Mouse (Mus musculus): ENCODE data around the gene Fermt1. TPM values are rescaled to one million over a fixed set of nuclear protein-coding genes. Genes with fewer than 3 reads are reported as not detected.

The Fermt1 gene
- under 1 TPM in 1 of 3 experiments, not detected in 2; 0.11 TPM for polyA plus RNA-seq (2017; shearing (Covaris generic))

DNA sequence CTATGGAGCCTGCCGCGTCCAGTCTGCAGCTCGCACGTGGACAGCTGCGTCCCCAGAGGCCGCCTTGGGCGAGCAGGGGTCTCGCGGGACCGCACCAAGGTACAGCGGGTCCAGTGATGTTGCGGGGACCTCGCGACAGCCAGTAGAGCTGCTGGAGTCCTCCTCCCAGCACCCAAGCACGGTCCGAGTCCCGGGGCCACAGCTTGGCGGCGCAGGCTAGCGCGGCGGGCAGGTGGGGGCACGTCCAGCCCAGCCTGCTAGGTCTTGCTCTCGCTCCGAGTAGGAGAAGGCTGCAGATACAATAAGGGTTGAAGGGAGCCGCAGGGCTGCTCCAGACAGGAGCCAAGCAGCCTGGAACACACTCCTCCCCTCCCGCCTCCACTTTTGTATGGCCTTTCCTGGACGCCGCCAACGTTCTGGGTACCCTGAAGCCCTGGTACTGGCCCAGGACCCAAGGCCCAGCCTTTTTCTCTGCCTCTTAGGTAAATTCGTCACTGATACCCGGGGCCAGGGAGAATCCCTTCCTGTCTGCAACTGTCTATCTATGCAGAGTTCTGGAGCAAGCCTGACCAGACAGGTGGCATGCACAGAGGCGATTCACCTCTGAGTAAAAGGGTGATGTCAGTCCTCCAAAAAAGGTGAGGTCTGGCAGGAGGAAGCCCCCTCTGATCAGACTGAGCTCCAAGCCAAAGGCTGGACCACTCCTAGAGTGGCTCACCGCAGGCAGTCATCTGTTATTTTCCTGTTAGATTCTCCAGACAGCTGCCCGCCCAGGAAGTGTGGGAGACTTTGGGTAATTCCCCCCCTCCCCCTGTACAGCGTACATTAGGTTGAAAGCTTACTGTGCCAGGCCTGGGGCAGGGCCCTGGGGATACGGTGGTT, at the start of gene Fermt1:
Fermt1 (minus strand) TSS at position 581 of the 882 bp plus-strand sequence.
- ATAC-seq, result no peak

DNA sequence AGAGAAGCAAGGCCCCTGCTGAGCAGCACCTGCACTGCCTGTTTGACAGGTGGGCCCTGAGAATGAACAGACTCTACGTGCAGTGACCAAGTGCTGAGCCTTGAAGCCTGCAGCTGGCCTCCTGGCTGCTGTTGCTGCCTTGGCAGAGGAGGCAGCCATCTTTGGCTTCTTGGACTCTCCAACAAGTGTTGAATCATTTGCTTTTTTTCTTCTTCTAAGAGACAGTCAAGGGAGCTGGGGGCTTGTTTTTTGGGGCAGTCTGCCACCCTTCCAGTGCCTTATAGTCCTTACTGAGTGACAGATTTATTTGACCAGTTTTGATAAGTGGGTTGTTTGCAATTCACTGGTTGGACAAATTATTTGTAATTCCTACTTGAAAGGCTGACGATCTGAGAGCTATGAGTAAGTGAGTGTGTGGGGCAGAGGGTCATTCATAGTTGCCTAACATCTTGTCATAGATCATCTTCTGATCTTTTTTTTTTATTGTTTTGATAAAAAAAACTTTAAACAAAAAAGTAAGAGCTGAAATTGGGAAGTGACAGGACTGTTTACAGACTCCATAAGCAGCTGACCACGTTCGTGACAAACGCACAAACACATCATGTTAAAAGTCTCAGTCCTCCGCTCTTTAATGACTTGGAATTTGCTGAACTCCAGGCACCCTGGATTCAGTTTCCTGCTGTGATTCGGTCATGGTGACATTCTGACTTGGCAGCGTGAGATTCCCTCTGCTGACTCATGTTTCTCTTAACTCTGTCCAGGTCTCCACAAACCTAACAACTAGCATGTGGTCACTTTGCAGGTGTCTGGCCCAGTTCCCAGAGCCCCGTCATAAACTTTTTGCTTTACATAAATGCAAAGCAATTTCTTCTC, 47.2 kb upstream of the Fermt1 start:
- ATAC-seq, result no peak

DNA sequence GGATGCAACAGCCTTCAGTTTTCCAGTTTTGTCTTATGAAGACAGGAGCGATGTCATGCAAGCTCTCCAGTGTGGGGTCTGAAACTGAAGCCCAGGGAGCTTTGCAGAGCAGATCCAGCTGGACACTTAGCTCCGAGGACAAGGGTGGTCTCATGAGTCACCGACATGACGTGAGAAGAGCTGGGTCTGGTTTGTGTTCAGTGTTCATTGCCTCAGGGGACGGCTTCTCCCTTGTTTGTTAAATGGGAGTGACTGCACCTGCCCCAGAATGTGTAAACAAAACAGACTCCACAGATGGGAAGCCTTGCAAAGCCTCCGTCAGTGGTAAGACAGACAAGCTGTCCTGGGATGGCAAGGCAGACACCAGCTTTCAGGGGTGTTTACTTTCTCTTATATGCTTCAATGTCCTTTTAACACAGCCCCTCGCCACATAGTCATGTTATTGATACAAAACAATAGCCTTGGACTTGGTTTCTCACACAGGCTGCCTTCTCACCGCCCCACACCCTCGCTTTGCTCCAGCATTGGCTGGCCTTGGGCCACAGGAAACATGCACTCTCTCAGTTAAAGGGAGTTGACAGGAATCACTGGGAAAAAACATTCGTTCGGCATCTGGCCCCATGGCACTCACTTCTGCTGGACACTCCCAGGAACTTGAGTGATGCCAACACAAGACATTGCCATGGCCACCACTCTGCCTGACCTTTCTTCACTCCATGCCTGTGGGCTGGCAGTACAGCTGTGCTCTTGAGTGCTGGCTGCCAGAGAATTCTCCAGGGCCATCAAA, 44.3 kb upstream of the Fermt1 start:
- ATAC-seq, result no peak

DNA sequence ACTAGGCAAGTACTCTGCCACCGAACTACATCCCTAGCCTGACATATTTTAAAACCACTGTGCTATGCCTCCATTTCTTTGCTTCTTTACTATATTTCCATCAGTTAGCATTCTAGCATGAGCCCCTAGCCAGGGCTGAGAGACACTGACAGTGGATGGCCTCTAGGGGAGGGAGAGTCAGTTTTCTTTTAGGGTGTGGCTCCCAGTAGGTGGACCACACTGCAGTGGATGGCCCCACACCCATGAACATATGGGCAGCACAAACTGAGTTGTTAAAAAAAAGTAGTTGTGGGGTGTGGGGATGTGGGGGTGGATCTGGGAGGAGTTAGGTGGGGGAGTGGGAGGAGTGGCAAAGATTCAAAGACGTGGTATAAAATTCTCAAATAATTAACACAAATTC, 27.6 kb upstream of the Fermt1 start:
- ATAC-seq, result no peak

DNA sequence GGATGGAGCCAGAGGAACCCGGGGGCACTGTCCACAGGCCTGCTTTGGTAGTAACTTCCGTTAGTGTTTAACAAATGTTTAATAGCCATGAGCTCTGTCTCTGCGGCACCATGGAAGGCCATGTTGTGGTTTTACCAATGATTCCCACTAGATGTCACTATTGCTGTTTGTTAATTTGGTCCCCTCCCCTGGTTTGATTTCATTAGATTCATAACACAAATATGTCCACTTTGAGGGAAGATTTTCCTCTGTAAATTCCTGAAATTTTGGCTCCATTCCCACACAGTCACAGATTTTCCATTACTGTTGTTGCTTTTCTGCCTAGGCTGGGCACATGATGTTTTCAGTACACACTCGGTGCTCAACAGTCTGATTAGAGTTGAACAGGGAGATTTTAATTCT, 25.1 kb upstream of the Fermt1 start:
- ATAC-seq, result no peak

DNA sequence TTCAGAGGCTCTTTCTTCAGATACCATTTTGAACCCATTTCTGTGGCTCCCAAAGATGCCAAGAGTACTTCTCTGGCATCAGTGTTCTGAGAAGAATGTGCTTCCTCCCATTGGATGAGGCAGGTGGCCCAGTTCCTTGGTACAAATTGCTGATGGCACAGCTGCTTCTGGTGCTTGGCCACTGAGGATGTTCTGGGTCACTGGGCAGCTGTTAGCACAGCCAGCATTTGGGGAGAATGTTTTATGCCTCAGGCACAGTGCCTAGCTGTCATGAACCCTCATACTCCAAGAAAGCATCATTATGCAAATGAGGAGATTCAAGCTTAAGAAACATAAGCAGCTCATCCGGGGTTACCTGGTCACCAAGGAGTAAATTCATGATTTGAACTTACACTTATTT, 12.1 kb upstream of the Fermt1 start:
- ATAC-seq, result no peak

DNA sequence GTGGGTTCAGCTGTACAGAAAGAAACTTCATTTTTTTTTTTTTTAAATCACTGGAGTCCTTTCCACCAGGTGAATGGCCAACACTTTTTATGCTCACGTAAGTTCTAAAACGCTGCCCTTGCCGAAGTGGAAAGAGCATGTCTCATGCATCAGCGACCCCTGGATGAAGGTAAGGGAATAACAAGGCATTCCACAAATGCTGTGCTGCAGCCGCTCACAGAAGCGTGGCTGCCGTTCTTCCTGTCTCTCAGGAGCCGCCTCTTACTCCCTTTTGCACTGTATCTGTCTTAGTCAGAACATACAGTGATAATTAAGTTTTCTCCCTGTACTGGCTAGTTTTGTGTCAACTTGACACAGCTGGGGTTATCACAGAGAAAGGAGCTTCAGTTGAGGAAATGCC, 6.5 kb upstream of the Fermt1 start:
- no peak for ATAC-seq

DNA sequence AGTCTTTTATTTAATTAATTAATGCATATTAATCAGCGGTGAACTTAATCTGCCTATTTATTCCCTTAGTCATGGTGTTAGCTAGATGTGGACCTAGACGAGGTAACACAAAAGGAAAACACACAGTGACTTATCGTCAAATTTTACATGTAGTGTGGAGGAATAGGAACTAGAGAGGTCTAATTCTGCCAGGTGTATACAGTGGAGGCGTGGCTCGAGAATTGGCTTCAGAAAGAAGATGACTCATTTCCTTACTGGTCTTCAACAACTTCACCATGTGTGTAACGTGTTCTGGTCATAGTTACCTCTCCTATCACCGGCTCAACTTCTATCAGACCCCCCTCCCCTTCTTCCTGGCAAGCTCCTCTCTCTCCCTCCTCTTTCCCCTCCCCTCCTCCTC, 2.5 kb upstream of the Fermt1 start:
- ATAC-seq, result no peak

DNA sequence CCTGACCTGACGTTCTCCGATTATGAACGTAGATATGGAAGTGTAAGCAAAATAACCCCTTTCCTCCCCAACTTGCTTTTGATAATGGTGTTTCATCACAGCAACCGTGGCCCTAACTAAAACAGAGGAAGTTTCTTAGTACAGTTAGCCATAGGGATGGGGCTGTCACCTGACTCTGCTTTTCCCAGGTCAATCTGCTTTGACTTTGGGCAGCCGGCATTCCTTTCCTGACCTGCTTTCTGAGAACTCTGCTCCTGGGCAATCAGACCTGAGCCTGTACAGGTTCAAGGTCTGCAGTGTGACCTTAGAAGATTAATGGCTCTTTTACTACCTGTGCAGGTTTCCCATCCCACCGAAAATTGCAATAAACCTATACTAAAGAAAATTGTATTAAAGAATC, 1.3 kb upstream of the Fermt1 start:
- no peak for ATAC-seq

DNA sequence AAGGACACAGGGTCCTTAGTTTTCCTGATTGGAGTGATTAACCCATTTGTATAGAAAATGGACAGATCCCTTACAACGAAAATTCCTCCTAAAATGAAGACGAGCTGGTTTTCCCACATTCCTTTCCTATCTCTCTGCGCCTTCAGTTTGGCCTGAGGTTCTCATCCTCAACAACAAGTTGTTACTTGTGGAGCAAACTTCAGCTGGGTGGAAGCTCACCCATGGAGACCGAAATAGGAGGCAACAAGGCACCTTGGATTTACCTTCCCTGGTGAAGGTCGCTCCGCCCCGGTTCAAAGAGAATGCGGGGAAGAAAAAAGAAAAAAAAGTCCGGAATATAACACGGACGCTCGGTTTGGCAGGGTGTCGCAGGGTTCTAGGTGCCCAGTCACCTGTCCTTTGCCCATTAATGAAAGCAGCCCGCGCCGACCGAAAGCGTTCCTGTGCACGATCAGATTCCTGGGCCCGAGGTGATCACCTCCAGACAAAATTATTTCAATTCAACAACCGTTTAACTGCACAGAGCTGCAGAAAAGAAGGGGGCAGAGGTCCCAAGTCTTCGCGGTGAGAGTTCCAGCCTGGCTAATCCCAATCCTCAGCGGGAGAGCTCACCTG, 888 bp downstream of the Fermt1 start:
- ATAC-seq, result no peak

DNA sequence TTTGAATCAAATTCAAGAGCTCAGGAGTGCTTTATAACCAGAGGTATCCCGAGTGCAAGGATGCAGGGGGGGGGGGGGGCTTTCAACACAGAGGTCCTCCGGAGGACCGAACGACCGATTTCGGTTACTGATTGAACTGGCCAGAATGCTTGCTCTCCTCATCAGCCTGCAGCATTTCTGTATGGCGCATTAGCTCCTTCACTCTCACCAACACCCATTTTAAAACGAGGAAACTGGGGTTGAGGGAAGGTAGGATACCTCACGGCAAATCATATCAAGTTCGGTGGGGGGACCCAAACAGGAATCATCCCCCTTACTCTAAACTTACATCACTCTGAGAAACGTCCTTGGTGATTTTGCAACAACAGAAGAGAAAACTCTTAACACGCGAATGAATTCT, 1.7 kb downstream of the Fermt1 start:
- ATAC-seq, result no peak

DNA sequence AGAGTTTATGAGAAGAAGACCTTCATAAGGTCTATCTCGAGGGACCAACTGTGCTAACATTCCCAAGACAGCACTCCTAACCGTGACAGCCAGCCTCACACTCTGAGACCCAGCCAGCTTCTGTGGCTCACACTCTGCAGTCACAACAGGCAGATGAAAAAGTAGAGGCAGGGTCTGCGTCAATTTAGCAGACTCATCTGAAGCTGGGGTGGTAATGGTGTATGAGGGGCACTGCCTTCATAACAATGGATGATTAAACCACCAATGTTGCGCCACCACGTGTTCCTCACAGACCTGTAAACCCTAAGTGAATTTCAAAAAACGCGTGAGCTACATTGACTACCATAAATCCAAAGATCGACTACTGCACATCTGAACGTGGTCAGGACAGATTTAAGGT, 2.1 kb downstream of the Fermt1 start:
- no peak for ATAC-seq

DNA sequence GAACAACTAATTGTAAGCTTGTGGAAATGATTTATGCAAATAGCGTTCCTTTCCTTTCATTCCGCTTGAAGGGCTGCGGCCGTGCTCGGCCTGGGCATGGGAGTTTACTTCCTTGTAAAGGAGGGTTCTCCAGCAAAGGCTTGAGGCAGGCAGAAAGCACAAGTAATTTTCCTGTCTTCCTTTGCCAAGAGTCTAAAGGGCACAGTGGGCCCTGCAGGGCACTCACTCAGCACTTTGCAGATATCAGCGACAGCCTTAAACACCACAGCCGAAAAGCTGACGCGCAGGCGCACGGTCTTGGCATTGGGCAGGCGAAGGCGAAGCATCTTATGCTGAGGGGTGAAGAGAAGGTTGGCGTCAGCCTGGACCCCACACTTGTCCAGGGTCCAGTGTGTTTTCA, 6.7 kb downstream of the Fermt1 start:
- no peak for ATAC-seq

DNA sequence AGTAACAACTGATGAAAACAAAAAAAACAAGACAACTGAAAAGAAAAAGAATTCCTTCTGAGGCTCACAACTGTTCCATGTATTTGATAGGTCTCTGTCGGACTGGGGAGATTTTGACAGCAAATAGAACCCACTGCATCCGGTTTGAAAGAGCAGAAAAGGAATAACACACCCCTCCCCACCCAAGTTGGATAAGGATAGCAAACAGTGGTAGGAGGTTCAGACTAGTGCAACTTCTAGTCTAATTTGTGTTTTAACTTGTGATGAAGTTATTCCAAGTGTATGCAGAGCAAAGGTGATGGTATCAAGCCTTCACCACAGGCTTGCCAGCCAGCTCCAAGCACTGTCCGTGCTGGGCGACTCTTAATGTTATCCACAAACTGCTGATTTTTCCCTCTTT, 9.5 kb downstream of the Fermt1 start:
- no peak for ATAC-seq

DNA sequence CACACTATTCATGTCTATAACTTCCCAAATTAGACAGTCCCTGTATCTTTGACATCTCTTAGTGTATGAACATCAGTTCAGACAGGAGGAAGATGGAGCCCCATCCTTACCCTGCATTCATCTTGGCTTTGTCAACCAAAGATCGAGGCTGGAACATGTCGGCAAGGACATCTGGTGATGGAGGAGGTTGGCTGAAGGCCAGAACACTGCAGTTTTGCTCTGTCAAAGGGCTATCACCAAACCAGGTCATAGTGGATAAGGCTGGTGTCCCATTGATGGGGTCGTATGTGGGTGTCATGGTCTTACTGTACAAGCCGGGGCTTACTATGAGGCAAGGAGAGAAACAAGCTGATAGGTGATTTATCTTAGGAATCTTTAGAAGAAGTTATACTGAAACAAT, 11.0 kb downstream of the Fermt1 start:
- ATAC-seq, result no peak

DNA sequence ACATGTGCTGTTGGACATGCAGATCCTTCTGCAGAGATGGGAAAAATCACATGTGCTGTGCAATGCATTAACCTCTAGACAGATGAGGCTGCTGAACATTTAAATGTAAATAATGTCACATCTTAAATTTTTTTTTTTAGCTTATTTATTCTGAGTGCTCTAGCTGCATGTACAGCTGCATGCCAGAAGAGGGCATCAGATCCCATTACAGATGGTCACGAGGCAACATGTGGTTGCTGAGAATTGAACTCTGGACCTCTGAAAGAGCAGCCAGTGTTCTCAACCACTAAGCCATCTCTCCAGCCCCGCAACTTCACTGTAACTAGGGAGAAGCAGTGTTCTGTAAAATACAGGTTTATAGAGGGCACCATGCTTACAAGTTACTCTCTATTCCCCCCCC, 11.6 kb downstream of the Fermt1 start:
- ATAC-seq, result no peak

DNA sequence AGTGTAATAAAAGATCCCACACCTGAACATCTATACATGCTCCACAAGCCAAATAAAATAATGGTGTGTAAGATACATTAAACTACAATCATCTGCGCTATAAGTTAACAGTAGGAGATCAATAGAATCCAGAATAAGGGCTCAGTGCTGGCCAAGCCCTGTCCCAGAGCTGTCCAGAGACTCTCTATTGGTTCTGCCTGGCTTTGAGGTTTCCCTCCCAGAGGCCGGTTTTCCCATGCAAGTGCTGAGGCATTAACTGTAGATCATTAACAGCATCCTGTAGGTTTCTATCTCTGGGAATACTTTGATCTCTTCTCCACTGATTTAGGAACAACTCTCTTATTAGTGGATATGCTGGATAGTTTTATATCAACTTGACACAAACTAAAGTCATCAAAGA, 16.7 kb downstream of the Fermt1 start:
- ATAC-seq, result no peak

DNA sequence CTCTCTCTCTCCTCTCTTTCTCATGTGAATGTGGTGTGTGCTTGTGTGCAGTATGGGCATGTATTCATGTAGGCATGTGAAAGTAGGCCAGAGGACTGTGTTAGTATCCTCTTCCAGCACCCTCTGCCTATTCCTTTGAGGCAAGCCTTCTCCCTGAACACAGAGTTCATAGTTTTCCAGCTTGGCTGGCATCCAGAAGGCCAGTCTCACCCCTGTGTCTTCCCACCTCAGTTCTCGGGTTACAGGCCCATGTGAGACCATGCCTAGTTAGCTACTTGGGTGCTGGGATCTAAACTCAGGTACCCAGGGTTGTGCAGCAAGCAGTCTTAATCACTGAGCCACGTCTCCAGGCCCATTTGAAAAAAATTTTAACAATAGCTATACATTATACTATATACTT, 17.8 kb downstream of the Fermt1 start:
- no peak for ATAC-seq

DNA sequence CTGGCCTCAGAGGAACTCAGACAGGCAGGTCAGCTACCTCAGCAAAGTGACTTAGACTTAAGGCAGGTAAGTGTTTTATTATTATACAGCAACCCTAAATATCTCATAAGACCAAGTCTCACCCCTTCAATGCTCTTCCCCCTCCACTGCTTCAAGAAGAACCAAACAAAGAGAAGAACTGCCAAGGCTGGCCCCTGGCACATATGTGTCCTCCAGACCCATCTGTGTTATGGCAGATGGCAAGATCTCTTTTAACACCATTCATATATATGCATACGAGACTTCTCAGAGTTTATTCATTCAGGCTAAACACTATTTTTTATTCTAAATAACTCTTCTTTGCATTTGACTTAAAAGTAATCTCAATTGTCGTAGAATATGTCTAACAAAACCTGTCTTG, 18.4 kb downstream of the Fermt1 start:
- ATAC-seq, result no peak

DNA sequence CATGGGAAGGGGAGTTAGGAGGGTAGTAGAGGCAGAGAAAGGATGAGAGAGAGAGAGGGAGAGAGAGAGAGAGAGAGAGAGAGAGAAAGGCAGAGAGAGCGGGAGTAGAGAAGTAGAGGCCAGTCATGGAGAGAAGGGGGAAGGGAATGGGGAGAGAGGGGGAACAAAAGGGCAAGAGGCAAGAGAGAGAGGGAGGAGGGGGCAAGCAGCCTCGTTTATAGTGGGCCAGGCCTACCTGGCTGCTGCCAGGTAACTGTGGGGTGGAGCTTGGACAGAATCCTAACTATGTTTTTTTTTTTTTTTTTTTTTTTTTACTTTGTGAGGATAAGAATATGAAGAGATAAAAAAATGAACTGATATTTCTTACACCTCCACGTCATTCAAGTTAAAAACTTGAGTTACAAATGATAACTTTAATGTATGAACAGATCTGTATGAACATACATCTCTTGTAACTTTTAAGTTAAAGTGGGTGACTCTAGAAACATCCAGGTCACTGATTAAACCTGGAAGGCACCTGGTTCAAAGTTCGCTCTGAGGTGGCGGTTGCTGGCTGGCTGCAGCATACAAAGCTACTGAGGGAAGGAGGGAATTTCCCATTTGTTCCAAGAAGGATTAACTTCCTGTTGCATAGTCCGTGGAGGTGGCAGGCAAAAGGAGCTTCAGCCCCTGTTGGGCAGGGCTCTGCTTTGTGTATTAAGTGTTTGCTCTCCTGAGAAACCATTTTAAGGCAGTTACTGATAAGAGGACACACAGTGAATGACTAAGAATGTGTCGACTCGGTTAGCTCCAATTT, 22.2 kb downstream of the Fermt1 start:
- no peak for ATAC-seq

DNA sequence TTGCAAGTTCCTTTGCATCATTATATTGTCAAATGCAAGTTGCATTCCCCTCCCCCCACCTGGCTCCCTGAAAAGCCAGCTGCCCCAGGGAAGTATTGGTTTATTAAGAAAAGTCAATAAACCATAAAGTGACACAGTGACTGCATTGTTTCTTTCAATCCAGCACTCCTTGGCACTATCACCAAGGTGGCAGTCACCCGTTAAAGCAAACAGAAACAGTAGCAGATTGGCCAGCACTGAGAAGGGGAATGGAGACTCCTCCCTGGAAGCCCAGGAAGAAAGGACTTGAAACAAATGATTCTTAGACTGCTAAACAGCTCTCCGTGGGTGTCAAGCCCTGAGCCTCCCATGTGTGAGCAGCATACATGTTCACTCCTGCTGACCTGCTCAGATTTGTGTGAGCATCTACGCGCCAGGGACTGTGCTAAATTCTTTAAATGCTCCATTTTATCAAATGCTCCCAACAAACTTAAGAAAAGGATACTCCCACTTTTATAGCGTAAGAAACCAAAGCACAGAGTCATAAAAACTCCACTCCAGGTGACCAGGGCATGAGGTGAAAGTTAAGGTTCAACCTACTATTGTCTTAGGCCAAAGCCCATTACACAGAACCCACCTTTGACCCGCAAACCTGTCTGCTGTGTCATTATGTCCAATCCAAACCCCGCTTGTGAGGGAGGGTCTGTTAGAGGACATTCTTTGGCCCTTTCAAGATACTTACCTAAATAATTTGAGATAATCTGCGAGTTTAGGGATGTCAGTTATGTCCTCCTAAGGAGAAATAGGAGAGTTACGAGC, 23.4 kb downstream of the Fermt1 start:
- ATAC-seq, result no peak

All from inflammation-experienced regulatory T-cells, adult 6 months (primary cell).